Mouse (Mus musculus) megakaryocyte progenitor cell, adult 5-6 weeks (primary cell): ENCODE data around the gene Kifc3. TPM values are rescaled to one million over a fixed set of nuclear protein-coding genes. Genes with fewer than 3 reads are reported as not detected.
A peak's percentile ranks its signal among the peaks of the same experiment; 100 is the strongest.

Source experiments
- ATAC-seq: replicated peaks from 2 replicates; pipeline ENCODE4 v1.8.0; 2016; ENCODE audit warnings: mild to moderate bottlenecking, moderate TSS enrichment, inconsistent platforms; ENCODE audit not compliant: poor library complexity
- total RNA-seq, 2 experiments: library from RNA; stranded (forward) in 1 of 2; stranded (reverse) in 1 of 2; fragments of 157-497, 149-512 nt in 1 of 2; fragments of 200-1000 nt in 1 of 2; gene quantifications; 2 replicates each; pipeline versions ENCODE4 v1.2.3 to v1.2.4; 2015 to 2017

Kifc3 gene
- total RNA-seq, 2 experiments from 2014 or later: 0.99 to 1.4 TPM

DNA sequence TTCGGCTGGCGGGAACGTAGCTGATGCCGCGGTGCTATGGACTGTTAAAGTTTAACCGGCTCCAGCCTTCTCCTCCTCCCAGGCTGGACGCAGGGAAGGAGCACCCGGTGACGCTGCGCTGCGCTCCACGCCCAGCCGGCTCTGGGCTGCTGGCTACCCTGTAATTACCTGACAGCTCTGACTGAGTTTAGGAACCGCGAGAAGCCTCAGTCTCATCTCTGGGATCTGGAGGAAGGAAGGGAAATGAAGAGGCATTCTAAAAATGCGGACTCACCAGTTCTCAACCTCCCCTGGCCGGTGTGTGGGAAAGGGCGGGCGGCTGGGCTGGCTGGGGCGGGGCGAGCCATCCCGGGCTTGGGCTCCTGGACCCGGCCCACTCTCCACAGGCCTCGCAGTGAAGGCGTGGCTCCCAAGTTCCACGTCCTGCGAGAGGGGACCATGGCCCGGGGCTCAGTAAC lies 64.9 kb downstream of the Kifc3 start:
- ATAC-seq: no peak

DNA sequence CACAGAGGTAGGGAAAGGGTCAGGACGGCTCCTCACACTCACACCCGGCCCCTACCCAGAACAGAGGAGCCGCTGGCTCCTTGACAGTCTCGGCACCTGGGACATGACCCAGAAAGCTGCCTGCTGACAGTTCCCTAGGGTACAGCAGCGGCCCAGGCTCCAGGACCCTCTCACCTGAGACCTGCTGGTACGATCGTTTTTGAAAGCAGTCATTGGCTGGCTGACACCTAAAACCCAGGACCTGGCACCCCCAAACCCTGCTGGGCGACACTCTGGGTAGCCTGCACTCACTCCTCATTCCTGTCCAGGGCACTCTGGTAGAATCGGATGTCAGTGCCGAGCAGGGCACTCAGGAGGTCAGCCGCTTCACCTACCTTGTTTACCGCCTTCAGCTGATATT lies 65.4 kb downstream of the Kifc3 start:
- ATAC-seq: no peak

DNA sequence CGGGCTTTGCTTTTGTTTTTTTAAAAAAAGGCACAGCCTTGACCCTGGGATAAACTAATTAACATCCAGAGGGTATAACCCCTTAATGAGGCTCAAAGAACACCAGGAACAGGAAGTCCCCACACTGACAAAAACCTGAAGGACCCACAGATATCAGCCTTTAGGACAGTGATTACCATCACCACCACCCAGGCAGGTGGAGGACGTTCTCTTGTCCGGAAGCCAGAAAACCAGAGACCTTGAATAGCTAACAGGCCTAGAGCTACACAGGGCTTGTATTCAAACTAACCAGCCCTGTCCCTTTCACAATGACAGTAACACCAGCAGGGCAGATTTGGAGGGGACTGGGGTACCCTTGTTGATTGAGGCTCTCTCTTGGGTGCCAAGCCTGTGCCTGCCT lies 66.4 kb downstream of the Kifc3 start:
- ATAC-seq: no peak

DNA sequence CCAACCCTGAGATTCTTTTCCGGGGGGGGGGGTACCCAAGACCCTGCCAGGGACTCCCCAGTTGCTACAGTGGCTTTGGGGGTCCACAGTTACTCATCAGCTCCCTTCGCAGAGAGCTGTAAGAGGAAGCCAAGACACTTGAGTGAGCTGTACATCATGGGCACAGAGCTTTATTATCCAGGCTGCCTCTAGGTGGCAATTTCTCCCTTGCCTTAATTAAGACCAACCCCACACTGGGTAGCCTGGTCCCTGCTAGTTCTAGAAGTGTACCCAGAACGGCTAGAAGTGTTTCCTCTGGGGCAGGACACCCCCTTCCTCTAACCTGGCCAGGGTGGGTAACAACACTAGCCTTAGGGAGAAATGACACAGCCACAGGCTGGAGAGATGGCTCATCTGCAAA lies 67.4 kb downstream of the Kifc3 start:
- ATAC-seq: peak; percentile 59; the same call in 1 of the 2 replicates

DNA sequence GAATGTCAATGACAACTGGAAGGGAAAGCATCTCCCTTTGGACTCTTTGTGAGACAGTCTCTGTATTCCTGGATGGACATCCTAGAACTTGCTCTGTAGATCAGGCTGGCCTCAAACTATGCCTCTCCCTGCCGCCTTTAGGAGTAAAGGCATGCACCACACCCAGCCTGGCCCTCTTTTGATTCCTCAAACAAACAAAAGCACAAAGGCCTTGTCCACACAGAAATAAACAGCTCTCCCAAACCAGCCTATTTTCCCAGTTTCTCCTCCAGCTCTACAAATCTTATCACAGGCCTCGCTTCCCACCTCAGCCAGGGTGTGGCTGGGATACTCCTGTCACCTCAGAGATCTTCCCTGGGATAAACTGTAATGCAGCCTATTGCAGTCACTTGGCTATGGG lies 68.4 kb downstream of the Kifc3 start:
- no peak for ATAC-seq

DNA sequence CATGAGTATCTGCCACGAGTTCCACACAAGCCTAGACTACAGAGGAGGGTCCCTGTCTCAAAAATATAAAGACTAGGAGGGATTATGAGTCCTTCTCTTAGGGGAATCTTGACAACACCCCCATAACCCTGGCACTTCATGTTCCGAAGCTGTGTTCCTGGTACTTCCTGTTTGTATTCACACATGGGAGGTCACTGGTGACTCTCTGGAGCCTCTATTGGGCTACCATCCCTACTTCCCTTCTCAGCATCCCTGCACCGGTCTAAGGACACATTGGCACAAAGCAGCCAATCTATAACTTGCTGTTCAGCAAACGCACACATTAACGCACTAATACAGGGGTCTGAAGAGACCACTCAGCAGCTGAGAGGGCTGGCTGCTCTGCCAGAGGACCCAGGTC lies 70.6 kb downstream of the Kifc3 start:
- no peak for ATAC-seq

DNA sequence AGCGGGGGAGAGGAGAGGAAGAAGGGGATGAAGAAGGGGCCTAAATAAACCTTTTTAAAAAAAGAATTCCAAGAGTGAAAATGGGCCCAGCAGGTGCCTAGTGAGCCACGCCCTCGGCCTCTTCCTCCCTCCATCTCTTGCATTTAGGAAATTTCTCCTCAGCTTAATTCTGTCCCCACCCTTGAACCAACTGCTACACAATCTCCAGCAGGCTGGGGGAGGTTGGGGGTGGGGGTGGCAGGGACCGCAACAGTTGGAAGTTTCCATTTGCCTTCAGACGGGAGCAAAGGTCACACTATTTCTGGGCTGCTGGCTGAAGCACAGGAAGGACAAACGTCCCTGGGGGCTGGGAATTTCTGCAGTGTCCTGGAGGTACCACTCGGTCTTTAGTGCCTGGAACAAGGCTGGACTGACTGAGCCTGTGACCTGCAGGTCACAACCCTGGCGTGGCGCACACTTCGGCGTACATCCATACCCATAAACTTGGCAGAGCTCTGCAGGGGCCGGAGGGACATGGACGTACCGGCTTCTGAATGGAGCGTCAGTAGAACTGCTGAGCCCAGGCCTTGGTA lies 71.6 kb downstream of the Kifc3 start:
- no peak for ATAC-seq

DNA sequence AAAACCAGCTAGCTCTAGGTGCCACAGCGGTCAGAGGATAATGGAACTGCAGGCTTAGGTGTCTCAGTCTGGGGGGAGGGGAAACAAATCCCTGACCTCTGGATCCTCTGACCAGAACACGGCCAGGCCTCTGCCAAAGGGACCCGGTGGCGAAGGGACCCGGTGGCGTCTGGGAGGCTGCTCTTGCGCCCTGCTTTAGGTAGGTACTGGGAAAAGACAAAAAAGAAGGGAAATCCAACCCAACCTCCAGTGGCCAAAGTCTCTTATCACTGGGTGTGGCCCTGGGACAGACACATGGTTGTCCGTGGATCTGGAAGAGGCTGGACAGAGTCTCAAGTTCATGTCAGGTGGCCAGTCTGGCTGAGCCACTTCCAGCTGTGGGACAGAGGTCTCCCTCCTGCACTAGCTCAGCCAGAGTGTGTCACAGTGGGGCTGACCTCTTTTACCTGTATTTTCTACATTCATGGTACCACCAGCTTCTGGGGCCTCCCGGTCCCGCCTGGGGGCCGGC lies 73.8 kb downstream of the Kifc3 start:
- ATAC-seq: no peak

DNA sequence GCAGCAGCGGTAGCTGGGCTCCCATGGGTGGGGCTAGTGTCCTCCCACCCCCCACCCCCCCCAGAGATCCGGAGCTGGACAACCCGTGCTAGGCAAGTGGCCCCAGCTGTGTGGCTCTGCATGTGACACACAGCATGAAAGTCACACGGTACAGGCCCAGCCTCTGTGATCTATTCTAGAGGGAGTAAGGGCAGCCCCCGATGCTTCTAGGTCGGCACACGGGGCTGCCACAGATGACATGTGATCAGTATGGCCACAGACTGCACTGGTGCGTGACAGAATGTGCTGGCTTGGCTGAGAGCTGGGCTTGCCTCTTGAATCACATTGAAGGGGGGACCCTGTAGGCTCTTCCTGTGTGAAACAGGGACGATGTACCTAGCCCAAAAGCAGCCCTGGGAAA lies 75.0 kb downstream of the Kifc3 start:
- ATAC-seq: no peak

DNA sequence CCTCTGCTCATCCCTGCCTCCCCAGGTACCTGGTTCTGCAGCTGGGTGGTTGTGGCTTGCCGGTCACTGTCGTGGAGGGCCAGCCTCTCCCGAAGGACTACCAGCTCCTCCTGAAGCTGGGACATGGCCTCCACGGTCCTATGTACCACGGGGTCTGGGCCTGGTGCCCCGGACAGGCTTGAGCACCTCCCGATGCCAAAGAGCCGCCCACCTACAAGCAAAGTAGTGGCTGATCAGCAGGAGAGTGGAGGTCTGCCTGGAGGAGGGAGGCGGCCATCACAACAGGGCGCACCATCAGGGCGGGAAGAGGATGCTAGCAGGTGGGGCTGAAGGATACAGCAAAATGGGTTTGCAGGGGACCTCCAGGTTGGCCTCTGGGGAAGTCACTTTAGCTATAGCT lies 76.1 kb downstream of the Kifc3 start:
- ATAC-seq: no peak

DNA sequence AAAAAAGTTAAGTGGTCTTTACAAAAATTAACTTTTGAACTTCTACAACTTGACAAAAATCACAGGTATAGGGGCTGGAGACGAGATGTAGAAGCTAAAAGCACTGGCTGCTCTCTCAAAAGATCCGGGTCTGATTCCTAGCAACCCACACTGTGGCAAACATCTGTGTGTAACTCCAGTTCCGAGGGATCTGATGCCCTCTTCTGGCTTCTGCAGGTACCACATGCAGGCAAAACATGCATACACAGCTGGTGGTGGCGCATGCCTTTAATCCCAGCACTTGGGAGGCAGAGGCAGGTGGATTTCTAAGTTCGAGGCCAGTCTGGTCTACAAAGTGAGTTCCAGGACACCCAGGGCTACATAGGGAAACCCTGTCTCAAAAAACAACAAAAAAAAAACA lies 79.2 kb downstream of the Kifc3 start:
- no peak for ATAC-seq

DNA sequence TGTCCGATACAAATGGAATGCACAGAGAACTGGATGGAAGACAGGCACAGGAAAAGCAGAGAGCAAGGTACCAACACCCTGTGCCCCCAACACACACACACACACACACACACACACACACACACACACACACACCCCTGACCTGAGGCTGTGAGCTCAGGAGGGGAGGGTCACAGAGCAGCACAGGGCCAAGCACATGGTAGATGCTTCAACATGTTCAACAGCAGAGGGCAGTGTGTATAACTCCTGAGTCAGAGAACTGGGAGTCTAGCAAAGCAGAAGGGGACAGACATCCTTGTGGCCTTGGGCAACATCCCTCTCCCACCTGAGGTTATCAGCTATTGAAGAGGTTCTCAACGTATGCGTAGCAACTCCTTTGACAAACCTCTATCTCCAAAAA lies 88.9 kb downstream of the Kifc3 start:
- ATAC-seq: peak; percentile 98

DNA sequence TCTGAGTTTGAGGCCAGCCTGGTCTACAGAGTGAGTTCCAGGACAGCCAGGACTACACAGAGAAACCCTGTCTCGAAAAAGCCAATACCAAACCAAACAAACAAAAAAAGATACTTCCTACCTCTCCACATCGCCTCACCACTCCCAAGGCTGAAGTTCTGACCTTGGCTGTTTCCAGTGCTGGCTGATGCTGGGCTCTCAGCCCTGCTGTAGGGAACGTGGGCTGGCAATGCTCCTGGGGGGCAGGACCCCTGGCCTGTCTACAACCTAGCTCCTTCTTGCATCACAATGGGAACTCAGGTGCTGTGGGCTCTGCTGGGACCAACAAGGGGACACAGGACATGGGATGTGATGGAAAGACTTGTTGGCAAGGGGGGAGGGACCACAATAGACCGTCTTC lies 89.5 kb downstream of the Kifc3 start:
- ATAC-seq: no peak

DNA sequence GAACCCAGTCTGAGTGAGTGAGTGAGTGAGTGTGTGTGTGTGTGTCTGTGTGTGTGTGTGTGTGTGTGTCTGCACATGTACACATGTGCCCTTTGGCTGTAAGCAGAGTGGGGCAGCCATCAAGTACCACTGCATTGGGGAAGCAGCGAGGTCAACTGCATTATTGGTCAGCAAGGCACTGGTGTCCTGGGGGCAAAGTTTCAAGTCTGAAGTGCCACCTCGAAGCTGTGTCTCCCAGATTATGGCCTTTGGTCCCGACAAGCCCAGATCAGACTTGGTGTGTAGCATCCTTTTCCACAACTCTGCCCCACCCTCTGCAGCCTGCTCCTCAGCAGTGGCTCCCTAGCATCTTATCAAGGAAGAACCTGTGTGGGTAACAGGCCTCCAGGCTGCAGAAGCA lies 90.0 kb downstream of the Kifc3 start:
- no peak for ATAC-seq

DNA sequence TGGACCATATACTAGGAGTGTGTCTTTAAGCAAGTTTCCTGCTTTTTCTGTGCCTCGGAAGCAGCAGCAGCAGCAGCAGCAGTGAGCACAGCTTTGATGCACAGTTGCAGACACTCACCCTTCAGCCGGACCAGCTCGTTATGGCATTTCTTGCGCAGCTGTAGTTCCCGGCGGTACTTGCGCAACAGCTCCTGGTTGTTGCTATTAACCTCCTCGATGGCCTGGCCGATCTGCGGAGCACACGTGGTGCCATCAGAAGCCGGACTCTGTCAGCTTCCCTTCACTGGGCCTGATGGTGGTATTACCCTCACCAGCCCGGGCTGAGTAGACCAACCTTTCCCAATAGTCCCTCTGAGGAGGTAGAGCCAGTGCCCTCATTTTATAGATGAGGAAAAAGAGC lies 95.3 kb downstream of the Kifc3 start:
- peak; percentile 76 for ATAC-seq

DNA sequence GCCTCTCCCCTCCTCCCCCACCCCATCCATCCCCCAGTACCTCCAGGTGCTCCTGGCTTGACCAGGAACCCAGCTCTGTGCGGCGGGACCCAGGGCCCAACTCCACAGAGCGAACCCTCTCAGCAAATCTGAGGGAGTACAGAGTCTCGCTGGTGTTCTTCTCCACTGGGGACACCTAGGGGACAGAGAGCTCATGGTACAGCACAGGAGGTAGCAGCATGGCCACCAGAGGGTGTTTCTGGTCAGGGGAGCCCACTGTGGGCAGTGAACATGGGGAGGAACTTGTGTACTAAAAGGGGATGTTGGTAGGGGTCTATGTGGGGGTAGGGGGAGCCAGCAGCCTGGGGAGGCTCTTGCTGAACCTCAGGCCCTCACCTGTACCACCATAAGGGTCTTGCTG lies 100.6 kb downstream of the Kifc3 start:
- ATAC-seq: peak; percentile 37; the same call in 1 of the 2 replicates

DNA sequence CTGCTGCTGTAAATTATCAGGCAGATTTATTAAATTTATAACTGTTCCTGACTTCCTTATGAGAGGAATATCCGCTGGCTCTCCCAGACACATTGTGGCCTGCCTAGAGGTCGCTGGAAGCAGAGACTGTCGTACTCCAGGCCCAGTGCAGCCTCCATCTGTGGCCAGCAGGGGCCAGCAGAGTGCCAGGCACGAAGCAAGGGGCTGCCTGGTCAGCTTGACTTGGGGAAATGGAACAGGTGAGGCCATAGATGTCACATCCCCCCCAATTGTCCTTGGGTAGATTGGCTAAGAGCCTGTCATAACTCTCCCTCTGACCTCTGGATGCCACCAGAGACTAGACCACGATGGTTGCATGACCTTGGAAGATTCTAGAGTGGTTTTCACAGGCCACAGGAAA lies 103.6 kb downstream of the Kifc3 start:
- peak; percentile 90 for ATAC-seq

DNA sequence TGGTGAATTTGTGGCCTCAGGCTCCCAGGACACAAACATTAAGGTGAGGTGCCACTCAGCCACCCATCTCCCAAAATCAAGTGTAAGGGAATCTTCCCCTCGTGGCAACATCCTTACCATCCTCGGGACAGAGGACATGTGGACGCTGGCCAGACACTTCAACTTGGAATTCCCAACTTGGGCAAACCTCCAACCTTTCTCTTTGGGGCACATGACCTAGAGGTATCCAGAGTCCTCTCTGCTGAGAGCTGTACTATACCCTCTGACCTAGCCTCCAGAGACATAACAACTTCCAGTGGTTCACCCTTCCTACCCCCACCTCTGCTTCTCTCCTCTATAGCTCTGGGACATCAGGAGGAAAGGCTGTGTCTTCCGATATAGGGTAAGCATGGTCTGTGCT lies 109.0 kb downstream of the Kifc3 start:
- no peak for ATAC-seq

DNA sequence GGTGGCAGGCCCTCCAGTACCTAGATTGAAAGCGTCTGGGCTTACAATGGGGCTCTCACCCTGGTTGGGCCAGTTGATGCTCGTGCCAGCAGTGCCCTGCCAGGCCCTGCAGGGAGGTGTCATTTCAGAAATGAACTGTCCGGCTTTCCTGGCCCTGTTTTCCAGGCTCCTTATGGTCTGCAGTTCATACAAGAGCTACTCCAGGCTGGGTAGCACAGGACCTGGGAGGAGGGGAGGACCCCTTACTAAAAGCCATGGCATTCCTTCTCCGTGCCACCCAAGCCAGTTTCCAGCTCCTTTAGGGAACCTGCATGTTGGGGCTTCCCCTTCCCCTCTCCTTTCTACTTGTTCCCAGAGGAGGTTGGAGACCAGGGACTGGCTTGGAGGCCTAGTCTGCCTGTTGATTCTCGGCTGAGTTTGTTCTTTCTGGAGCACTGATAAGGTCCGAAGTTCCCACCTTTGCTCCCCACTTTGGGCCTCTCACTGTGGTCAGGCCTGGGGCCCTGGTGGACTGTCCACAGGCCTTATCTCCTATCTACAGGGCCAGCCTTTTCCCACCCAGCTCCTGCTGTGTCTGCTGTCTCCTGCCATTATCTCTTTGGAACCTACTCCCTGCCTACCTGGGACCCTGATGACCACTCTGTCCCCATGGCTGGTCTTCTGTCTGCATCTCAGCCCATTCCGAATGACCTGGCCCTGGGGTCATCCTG lies 117.0 kb downstream of the Kifc3 start:
- ATAC-seq: no peak

DNA sequence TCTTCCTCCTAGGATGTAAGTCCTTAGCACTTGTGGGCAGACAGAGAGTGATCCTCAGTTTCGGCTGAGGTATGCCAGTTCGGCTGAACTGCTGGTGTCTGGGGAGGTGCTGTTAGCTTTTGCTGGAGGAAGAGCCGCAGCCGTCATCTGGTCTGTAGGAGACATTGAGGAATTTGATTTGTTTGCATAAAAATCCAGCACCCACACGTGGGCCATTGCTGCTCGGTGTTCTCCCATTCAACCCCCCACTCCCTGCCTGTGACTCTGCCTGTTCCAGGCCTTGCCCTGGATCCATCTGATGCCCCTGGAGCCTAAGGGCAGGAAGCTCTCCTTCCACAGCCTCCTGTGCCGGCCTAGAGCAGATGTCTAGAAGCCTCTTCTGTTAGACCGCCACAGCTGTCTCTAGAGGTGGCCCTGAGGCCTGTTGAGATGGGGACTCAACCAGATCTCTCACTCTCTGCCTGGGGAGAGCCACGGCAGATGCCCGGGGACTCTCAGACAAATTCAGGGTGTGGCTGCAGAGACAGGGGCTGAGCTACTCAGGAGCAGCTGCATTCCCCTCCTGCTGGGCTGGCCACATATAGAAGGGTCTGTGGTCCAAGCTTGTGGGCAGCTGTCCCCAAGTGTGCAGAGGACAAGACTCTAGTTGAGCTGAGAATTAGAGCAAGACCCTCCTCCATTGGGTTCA lies 117.7 kb downstream of the Kifc3 start:
- ATAC-seq: no peak

DNA sequence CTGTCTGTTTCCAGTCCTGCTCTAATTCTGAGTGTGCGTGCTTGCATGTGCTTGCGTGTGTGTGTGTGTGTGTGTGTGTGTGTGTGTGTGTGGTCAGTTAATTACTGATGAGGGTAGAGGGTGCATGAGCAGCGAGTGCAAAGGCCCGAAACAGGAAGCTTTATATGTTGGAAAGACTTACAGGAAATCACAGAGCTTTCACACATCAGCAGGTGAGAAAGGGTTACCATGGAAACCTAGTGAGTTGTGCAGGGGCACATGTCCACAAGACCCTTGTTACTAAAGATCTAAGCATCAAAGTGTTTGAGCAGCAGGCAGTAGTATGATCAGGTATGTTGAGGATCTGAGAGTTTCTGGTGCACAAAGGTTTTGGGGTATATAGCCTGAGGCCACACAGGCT lies 118.4 kb downstream of the Kifc3 start:
- no peak for ATAC-seq

DNA sequence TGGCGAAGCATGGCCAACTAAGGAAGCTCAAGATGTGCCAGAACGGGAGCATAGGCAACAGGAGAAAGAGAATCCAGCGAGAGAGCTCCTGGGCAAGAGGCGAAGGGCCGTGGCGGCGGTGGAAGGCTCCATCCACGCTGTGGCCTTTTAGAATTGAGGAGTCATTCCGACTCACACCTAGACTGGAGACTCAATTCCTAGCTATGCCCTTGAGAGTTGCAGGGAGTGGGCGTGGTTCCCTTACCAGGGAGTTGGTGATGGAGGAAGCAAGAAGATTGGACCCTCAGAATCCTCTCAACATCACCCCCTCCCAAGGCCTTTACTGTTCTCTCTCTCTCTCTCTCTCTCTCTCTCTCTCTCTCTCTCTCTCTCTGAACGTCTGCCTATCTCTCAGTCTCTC lies 121.0 kb downstream of the Kifc3 start:
- no peak for ATAC-seq
